In the genomic region with DNA sequence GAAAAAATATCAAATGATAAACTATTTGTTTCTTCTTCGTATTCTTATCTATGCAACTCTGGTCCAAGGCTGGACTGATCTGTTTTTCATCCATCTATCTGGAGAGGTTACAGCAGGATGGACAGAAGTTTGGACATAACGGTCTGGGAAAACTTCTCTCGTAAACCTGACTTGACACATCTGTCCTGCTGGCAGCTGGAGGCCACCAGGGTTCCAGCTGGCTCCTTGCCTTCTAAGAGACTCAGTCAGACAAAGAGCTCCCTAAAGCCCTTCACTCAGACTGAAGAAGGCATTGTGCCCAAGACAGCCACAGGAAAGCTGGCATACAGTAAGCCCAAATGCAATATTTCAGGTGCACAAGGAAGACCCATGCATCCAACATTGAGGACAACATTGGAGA, we compare ENCODE assay signal across 11 mouse cellular contexts. TPM values are rescaled to one million over a fixed set of nuclear protein-coding genes. Genes with fewer than 3 reads are reported as not detected.
DNase-seq lines count a peak whose midpoint lies in the region; ATAC-seq lines count a peak whose summit lies in the region.
"Had no signal": no experiment of that assay in that cellular context is flagged by ENCODE, and none has a peak within 500 bp of the region (broad histone marks: within the 10 kb centered on the region; RNA-seq: fewer than 3 reads in every experiment).

No protein-coding gene starts in this region.

- intact Hi-C loops in heart, postnatal 10 days (cut with DNase I), result no loop called here

- no peaks in the 10 kb centered on the region for H3K36me3 ChIP-seq in hindbrain, embryonic 12.5 days
- H3K36me3 ChIP-seq: neural tube, embryonic 13.5 days had no signal

- peaks cover 5% of the 10 kb centered on the region; the same call in 1 of the 2 replicates for H3K9me3 ChIP-seq in hindbrain, embryonic 12.5 days (replicated peaks)
- H3K9me3 ChIP-seq: neural tube, embryonic 13.5 days had no signal

- no peak for ATAC-seq in cerebellum, adult (ENCODE audit: insufficient number of reproducible peaks, low FRiP score, low TSS enrichment)
- no peak for ATAC-seq in hindbrain, embryonic 12.5 days (ENCODE audit: low FRiP score)
- ATAC-seq: Patski had no signal

- no peak overlapping the region for H3K4me3 ChIP-seq in hindbrain, embryonic 12.5 days
- H3K4me3 ChIP-seq: neural tube, embryonic 13.5 days had no signal

- 91% methylated on average over 3 of the region's 3 CpGs for WGBS in hindbrain, embryonic 12.5 days

- H3K27me3 ChIP-seq in hindbrain, embryonic 12.5 days, result no peaks in the 10 kb centered on the region
- H3K27me3 ChIP-seq: neural tube, embryonic 13.5 days; Patski had no signal

- H3K9ac ChIP-seq in hindbrain, embryonic 12.5 days, result no peak overlapping the region
- H3K9ac ChIP-seq: neural tube, embryonic 13.5 days had no signal

- no peaks in the 10 kb centered on the region for H3K4me1 ChIP-seq in hindbrain, embryonic 12.5 days
- H3K4me1 ChIP-seq: neural tube, embryonic 13.5 days had no signal

- H3K4me2 ChIP-seq in hindbrain, embryonic 12.5 days (replicated peaks), result no peak overlapping the region
- H3K4me2 ChIP-seq: midbrain, embryonic 11.5 days; neural tube, embryonic 13.5 days had no signal

- peak; percentile 19 to 30 for DNase-seq in cerebellum, postnatal 14 days
- DNase-seq in NIH3T3 (ENCODE audit: low read depth), result peak; percentile 20
- peak; percentile 86 to 88 for DNase-seq in heart, postnatal 10 days
- peak; percentile 57 for DNase-seq in lung, postnatal 14 days
- no peak for DNase-seq in layer of hippocampus, postnatal 14 days (ENCODE audit: low spot score in 2 of 2)
- DNase-seq in cerebellum, adult 9-10 months, result no peak

- H3K27ac ChIP-seq in hindbrain, embryonic 12.5 days, result no peak overlapping the region
- H3K27ac ChIP-seq: neural tube, embryonic 13.5 days had no signal

RNA-seq across cellular contexts. Expression of a gene that starts 24.2 kb away (rescaled TPM):
- 1 to 10 TPM; 6.4 to 9.0 TPM for total RNA-seq in heart, postnatal 10 days (2021)
- 10 to 100 TPM; 10.3 to 12.4 TPM for total RNA-seq in layer of hippocampus, postnatal 14 days (2021)
- 1.6 and 2.5 TPM in 2 replicates for polyA plus RNA-seq in hindbrain, embryonic 12.5 days (2016; fragmentation: Nextera tagmentation; extraction: Ambion mirVana)
- polyA plus RNA-seq: Patski had no signal

Comparison
In these comparisons a context has a peak if more than half of its experiments do, and no peak if none do; other contexts are left out.
1. DNase-seq: peak in cerebellum, postnatal 14 days (2 of 2), NIH3T3 (single experiment), heart, postnatal 10 days (2 of 2) and lung, postnatal 14 days (single experiment); none in layer of hippocampus, postnatal 14 days (0 of 2) and cerebellum, adult 9-10 months (single experiment).